Mouse (Mus musculus): ENCODE results near the gene Ccdc85b.

Ccdc85b gene

GRCm38 (mm10) chr19:5423561-5423960, 34.1 kb downstream of the Ccdc85b start:
- no peak for DNase-seq

GRCm38 (mm10) chr19:5422895-5423443, 34.7 kb downstream of the Ccdc85b start:
- DNase-seq, result no peak

GRCm38 (mm10) chr19:5422267-5422666, 35.4 kb downstream of the Ccdc85b start:
- no peak for DNase-seq

GRCm38 (mm10) chr19:5421784-5422183, 35.9 kb downstream of the Ccdc85b start:
- DNase-seq, result no peak

- no peak for DNase-seq
Measured at GRCm38 (mm10) chr19:5420579-5420978, 37.1 kb downstream of the Ccdc85b start.

- DNase-seq, result no peak
Measured at GRCm38 (mm10) chr19:5419630-5420029, 38.1 kb downstream of the Ccdc85b start.

- no peak for DNase-seq
Measured at GRCm38 (mm10) chr19:5418750-5419466, 38.8 kb downstream of the Ccdc85b start.

GRCm38 (mm10) chr19:5414534-5414957, 43.1 kb downstream of the Ccdc85b start:
- DNase-seq, result peak; percentile 70

GRCm38 (mm10) chr19:5413840-5414239, 43.9 kb downstream of the Ccdc85b start:
- DNase-seq, result no peak

GRCm38 (mm10) chr19:5411961-5412360, 45.7 kb downstream of the Ccdc85b start:
- no peak for DNase-seq

GRCm38 (mm10) chr19:5410641-5411040, 47.1 kb downstream of the Ccdc85b start:
- DNase-seq, result no peak

- DNase-seq, result peak; percentile 52
Measured at GRCm38 (mm10) chr19:5409068-5409467, 48.6 kb downstream of the Ccdc85b start.

- peak; percentile 65 for DNase-seq
Measured at GRCm38 (mm10) chr19:5408057-5409001, 49.4 kb downstream of the Ccdc85b start.

GRCm38 (mm10) chr19:5407133-5407532, 50.6 kb downstream of the Ccdc85b start:
- DNase-seq, result peak; percentile 70

- peak; percentile 65 for DNase-seq
Measured at GRCm38 (mm10) chr19:5406531-5407126, 51.1 kb downstream of the Ccdc85b start.

GRCm38 (mm10) chr19:5405924-5406323, 51.8 kb downstream of the Ccdc85b start:
- no peak for DNase-seq
